Mouse (Mus musculus): ENCODE data around the gene Kifap3. TPM values are rescaled to one million over a fixed set of nuclear protein-coding genes. Genes with fewer than 3 reads are reported as not detected.
"Not testable (repeated sequence)": the region's sequence is repeated elsewhere in the genome, so short reads cannot be mapped to it uniquely, and the experiment has no call there.

Gene Kifap3
- polyA plus RNA-seq, 1 experiment, result 17.5 TPM

DNA sequence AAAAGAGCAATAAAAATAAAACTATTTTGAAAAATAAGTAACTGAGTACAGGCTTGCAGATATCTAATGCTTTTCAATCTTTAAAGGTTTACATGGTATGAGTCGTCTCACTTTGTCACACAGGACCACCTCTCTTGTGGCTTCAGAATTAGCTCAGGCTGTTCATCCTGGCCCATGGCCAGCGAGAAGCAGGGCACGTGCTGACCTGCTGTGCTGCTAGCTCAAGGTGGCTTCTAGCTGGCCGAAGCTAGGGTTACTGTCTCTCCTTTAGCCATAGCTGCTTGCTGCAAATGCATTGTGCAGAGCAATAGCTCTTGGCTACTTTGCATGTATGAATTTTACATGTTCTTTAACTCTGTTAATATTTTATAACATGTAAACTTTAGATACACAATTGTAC lies 42.0 kb downstream of the Kifap3 start:
- no peaks in the 10 kb centered on the region for H3K27me3 ChIP-seq (ENCODE audit: control insufficient read depth, insufficient read depth, insufficient read length)
- H3K4me3 ChIP-seq, result no peak overlapping the region
- no peak overlapping the region for H3K4me2 ChIP-seq (ENCODE audit: low read depth)
- H3ac ChIP-seq (ENCODE audit: control insufficient read depth, insufficient read length), result no peak overlapping the region
- H3K36me3 ChIP-seq (ENCODE audit: control insufficient read depth, insufficient read depth), result no peaks in the 10 kb centered on the region
- no peak for TF ChIP-seq TCF12 (IDR thresholded peaks at IDR 0.05; ENCODE audit: insufficient read depth, poor library complexity, severe bottlenecking)
- no peak for TF ChIP-seq MYOG (IDR thresholded peaks at IDR 0.05; ENCODE audit: control insufficient read depth in 1 of 3, insufficient read depth in 1 of 3, insufficient read length in 2 of 3, low read depth in 2 of 3)
- H3K79me2 ChIP-seq (ENCODE audit: control insufficient read depth, insufficient read depth), result no peaks in the 10 kb centered on the region

DNA sequence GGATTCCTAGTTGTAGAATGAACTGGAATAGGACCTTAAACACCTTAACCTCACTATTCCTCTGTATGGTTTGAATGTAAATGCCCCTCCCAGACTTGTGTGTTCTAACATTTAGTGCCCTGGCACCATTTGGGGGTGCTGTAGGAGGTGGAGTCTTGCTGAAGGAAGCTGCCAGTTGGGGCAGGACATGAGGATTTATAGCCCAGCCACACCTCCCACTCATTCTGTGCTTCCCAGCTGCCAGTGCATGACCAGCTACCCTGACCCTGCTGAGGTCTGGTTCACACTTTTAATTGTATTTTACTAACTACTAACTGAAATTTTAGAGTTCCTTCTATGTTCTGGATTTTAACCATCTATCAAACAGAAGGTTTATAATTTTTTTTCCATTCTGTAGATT lies 50.1 kb downstream of the Kifap3 start:
- Histone ChIP-seq H3ac (ENCODE audit: control insufficient read depth, insufficient read length) (no peak overlapping the region), H3K36me3 (ENCODE audit: control insufficient read depth, insufficient read depth) (no peaks in the 10 kb centered on the region), H3K4me3 (no peak overlapping the region), H3K27me3 (ENCODE audit: control insufficient read depth, insufficient read depth, insufficient read length) (no peaks in the 10 kb centered on the region), H3K79me2 (ENCODE audit: control insufficient read depth, insufficient read depth) (no peaks in the 10 kb centered on the region), H3K4me2 (ENCODE audit: low read depth) (no peak overlapping the region)
- no peak for TF ChIP-seq MAX (IDR thresholded peaks at IDR 0.05; ENCODE audit: low read depth)
- no peak for TF ChIP-seq TCF12 (IDR thresholded peaks at IDR 0.05; ENCODE audit: insufficient read depth, poor library complexity, severe bottlenecking)
- TF ChIP-seq POLR2AphosphoS2 (IDR thresholded peaks at IDR 0.05; ENCODE audit: insufficient read length, low read depth), result no peak
- no peak for TF ChIP-seq USF1 (IDR thresholded peaks at IDR 0.05; ENCODE audit: low read depth)
- TF ChIP-seq MYOG (IDR thresholded peaks at IDR 0.05; ENCODE audit: control insufficient read depth in 1 of 3, insufficient read depth in 1 of 3, insufficient read length in 2 of 3, low read depth in 2 of 3), result no peak
- no peak for TF ChIP-seq POLR2A (IDR thresholded peaks at IDR 0.05; ENCODE audit: insufficient read length, low read depth)
- no peak for TF ChIP-seq SRF (IDR thresholded peaks at IDR 0.05; ENCODE audit: control insufficient read depth, insufficient read length, low read depth)
- no peak for TF ChIP-seq E2F4 (IDR thresholded peaks at IDR 0.05; ENCODE audit: insufficient read depth)
- TF ChIP-seq MYOD1 (IDR thresholded peaks at IDR 0.05; ENCODE audit: control insufficient read depth in 1 of 3, insufficient read length in 2 of 3, low read depth in 2 of 3), result no peak
- TF ChIP-seq REST (IDR thresholded peaks at IDR 0.05; ENCODE audit: insufficient read depth, insufficient read length), result no peak
- no peak for TF ChIP-seq TCF3 (IDR thresholded peaks at IDR 0.05; ENCODE audit: insufficient read length, low read depth)
- no peak for TF ChIP-seq CEBPB (IDR thresholded peaks at IDR 0.05; ENCODE audit: insufficient read depth, poor library complexity, severe bottlenecking)

DNA sequence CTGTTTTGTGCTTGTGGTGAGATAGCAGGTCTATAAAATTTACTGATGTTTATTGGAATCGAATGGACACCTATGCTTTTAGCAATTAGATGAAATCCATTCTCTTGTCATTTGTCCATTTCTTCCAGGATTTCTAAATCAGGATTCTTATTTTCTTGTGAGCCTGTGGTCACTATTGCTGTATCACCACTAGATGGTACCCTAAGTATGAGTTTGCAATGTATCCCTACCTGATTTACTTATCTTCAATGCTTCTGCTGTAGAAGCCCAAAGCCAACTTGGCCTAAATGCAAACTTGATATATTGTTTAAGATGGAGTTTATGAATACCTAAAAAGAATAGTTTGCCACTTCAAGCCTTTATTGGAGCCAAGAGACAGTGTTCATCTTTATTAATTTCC lies 54.7 kb downstream of the Kifap3 start:
- Histone ChIP-seq H3K4me2 (ENCODE audit: low read depth) (no peak overlapping the region), H3K36me3 (ENCODE audit: control insufficient read depth, insufficient read depth) (peaks cover 6% of the 10 kb centered on the region), H3K79me2 (ENCODE audit: control insufficient read depth, insufficient read depth) (no peaks in the 10 kb centered on the region), H3K4me3 (no peak overlapping the region), H3ac (ENCODE audit: control insufficient read depth, insufficient read length) (no peak overlapping the region), H3K27me3 (ENCODE audit: control insufficient read depth, insufficient read depth, insufficient read length) (no peaks in the 10 kb centered on the region)
- TF ChIP-seq MAX (IDR thresholded peaks at IDR 0.05; ENCODE audit: low read depth) (no peak), SRF (IDR thresholded peaks at IDR 0.05; ENCODE audit: control insufficient read depth, insufficient read length, low read depth) (no peak), CEBPB (IDR thresholded peaks at IDR 0.05; ENCODE audit: insufficient read depth, poor library complexity, severe bottlenecking) (no peak), REST (IDR thresholded peaks at IDR 0.05; ENCODE audit: insufficient read depth, insufficient read length) (no peak), TCF3 (IDR thresholded peaks at IDR 0.05; ENCODE audit: insufficient read length, low read depth) (no peak), POLR2A (IDR thresholded peaks at IDR 0.05; ENCODE audit: insufficient read length, low read depth) (no peak), E2F4 (IDR thresholded peaks at IDR 0.05; ENCODE audit: insufficient read depth) (no peak), POLR2AphosphoS2 (IDR thresholded peaks at IDR 0.05; ENCODE audit: insufficient read length, low read depth) (no peak)

DNA sequence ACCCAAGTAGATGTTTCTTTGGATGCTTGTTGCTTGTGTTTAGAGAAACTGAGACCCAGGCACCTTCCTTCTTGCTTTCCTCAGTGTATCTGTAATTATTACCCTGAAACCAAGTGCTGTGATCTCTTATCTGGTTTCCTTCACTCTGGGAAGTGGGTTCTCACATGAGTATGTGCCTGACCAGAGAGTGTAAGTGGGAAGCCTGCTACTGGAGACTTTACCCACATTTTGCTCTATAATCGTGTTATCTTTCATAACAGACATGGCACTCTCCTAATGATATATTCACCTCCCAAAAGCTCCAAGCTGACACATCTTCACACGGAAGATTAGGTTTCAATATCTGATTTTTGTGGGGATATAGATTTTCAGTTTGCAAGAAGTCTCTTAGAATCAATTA lies 55.7 kb downstream of the Kifap3 start:
- Histone ChIP-seq H3K36me3 (ENCODE audit: control insufficient read depth, insufficient read depth) (peaks cover 6% of the 10 kb centered on the region), H3ac (ENCODE audit: control insufficient read depth, insufficient read length) (no peak overlapping the region), H3K27me3 (ENCODE audit: control insufficient read depth, insufficient read depth, insufficient read length) (no peaks in the 10 kb centered on the region), H3K4me3 (no peak overlapping the region), H3K79me2 (ENCODE audit: control insufficient read depth, insufficient read depth) (no peaks in the 10 kb centered on the region), H3K4me2 (ENCODE audit: low read depth) (no peak overlapping the region)
- TF ChIP-seq SRF (IDR thresholded peaks at IDR 0.05; ENCODE audit: control insufficient read depth, insufficient read length, low read depth) (no peak), USF1 (IDR thresholded peaks at IDR 0.05; ENCODE audit: low read depth) (no peak), MAX (IDR thresholded peaks at IDR 0.05; ENCODE audit: low read depth) (no peak), TCF3 (IDR thresholded peaks at IDR 0.05; ENCODE audit: insufficient read length, low read depth) (no peak), POLR2AphosphoS2 (IDR thresholded peaks at IDR 0.05; ENCODE audit: insufficient read length, low read depth) (no peak), E2F4 (IDR thresholded peaks at IDR 0.05; ENCODE audit: insufficient read depth) (no peak), TCF12 (IDR thresholded peaks at IDR 0.05; ENCODE audit: insufficient read depth, poor library complexity, severe bottlenecking) (no peak), REST (IDR thresholded peaks at IDR 0.05; ENCODE audit: insufficient read depth, insufficient read length) (no peak), MYOD1 (IDR thresholded peaks at IDR 0.05; ENCODE audit: control insufficient read depth in 1 of 3, insufficient read length in 2 of 3, low read depth in 2 of 3) (no peak), POLR2A (IDR thresholded peaks at IDR 0.05; ENCODE audit: insufficient read length, low read depth) (no peak)

DNA sequence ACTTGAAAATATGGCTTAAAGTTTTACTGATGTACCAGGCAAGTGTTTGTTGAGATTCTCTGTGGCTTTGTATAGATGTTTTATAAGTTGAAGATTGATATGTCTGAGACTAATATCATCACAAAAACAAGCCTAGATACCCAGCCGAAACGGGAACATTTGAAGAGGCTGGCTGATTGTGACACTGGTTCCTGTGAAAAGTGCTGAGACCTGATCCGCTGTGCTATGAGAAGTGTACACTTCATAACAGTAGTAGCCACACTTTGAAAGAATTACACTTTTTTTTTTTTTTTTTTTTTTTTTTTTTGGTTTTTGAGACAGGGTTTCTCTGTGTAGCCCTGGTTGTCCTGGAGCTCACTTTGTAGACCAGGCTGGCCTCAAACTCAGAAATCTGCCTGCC lies 59.1 kb downstream of the Kifap3 start:
- H3ac ChIP-seq (ENCODE audit: control insufficient read depth, insufficient read length); H3K79me2 ChIP-seq (ENCODE audit: control insufficient read depth, insufficient read depth); H3K4me3 ChIP-seq; H3K27me3 ChIP-seq (ENCODE audit: control insufficient read depth, insufficient read depth, insufficient read length); H3K36me3 ChIP-seq (ENCODE audit: control insufficient read depth, insufficient read depth); H3K4me2 ChIP-seq (ENCODE audit: low read depth): not testable (repeated sequence)

DNA sequence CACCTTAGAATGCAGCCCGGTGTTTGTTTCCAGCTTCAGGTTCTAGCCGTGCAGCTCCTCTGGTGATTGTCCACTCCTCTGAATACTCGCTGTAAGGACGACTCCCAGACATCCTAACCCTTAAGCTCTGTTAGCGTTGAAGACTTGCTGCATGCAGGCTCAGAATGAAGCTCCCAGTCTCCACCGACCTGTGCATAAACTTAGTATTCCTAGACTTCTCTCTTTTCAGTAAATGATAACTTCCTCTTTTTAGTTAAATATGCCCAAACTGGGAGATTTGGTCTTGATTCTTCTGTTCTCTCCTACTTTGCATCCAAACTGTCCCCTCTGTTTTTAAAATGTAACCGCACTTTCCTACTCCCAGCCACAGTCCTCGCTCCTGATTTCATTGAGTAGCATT lies 61.2 kb downstream of the Kifap3 start:
- peaks cover 4% of the 10 kb centered on the region for H3K36me3 ChIP-seq (ENCODE audit: control insufficient read depth, insufficient read depth)
- H3K27me3 ChIP-seq (ENCODE audit: control insufficient read depth, insufficient read depth, insufficient read length), result no peaks in the 10 kb centered on the region
- no peak overlapping the region for H3K4me3 ChIP-seq
- no peak overlapping the region for H3K4me2 ChIP-seq (ENCODE audit: low read depth)
- no peak for TF ChIP-seq POLR2A (IDR thresholded peaks at IDR 0.05; ENCODE audit: insufficient read length, low read depth)
- no peak for TF ChIP-seq CEBPB (IDR thresholded peaks at IDR 0.05; ENCODE audit: insufficient read depth, poor library complexity, severe bottlenecking)
- no peak for TF ChIP-seq REST (IDR thresholded peaks at IDR 0.05; ENCODE audit: insufficient read depth, insufficient read length)
- no peak for TF ChIP-seq TCF12 (IDR thresholded peaks at IDR 0.05; ENCODE audit: insufficient read depth, poor library complexity, severe bottlenecking)
- TF ChIP-seq SRF (IDR thresholded peaks at IDR 0.05; ENCODE audit: control insufficient read depth, insufficient read length, low read depth), result no peak
- TF ChIP-seq MYOG (IDR thresholded peaks at IDR 0.05; ENCODE audit: control insufficient read depth in 1 of 3, insufficient read depth in 1 of 3, insufficient read length in 2 of 3, low read depth in 2 of 3), result no peak
- no peak for TF ChIP-seq TCF3 (IDR thresholded peaks at IDR 0.05; ENCODE audit: insufficient read length, low read depth)
- TF ChIP-seq MAX (IDR thresholded peaks at IDR 0.05; ENCODE audit: low read depth), result no peak
- TF ChIP-seq E2F4 (IDR thresholded peaks at IDR 0.05; ENCODE audit: insufficient read depth), result no peak
- TF ChIP-seq MYOD1 (IDR thresholded peaks at IDR 0.05; ENCODE audit: control insufficient read depth in 1 of 3, insufficient read length in 2 of 3, low read depth in 2 of 3), result no peak
- TF ChIP-seq USF1 (IDR thresholded peaks at IDR 0.05; ENCODE audit: low read depth), result no peak
- TF ChIP-seq POLR2AphosphoS2 (IDR thresholded peaks at IDR 0.05; ENCODE audit: insufficient read length, low read depth), result no peak
- H3ac ChIP-seq (ENCODE audit: control insufficient read depth, insufficient read length), result no peak overlapping the region
- H3K79me2 ChIP-seq (ENCODE audit: control insufficient read depth, insufficient read depth), result no peaks in the 10 kb centered on the region

All from myocyte (in vitro differentiated cells).